Mouse (Mus musculus): Measurements from ENCODE around the gene 4930402H24Rik. TPM values are rescaled to one million over a fixed set of nuclear protein-coding genes. Genes with fewer than 3 reads are reported as not detected.

4930402H24Rik gene
- polyA plus RNA-seq, 1 experiment from 2014 or later: 43.1 TPM

GRCm38 (mm10) chr2:130849688-130850087 is 56.5 kb downstream of the 4930402H24Rik start:
- Histone ChIP-seq H3K4me2 (replicated peaks) (no peak overlapping the region), H3K9me3 (no peaks in the 10 kb centered on the region), H3K4me3 (no peak overlapping the region), H3K27me3 (no peaks in the 10 kb centered on the region), H3K36me3 (no peaks in the 10 kb centered on the region), H3K4me1 (0 out of 2 replicates have a peak, but pooled peaks cover 8% of the 10 kb centered on the region), H3K27ac (no peak overlapping the region), H3K9ac (no peak overlapping the region)
- WGBS: 63% methylated on average over 4 of the region's 4 CpGs
- ATAC-seq (ENCODE audit: low FRiP score, low read depth): no peak

GRCm38 (mm10) chr2:130848313-130848712 is 57.9 kb downstream of the 4930402H24Rik start:
- Histone ChIP-seq H3K9me3 (no peaks in the 10 kb centered on the region), H3K9ac (no peak overlapping the region), H3K4me3 (no peak overlapping the region), H3K4me2 (replicated peaks) (no peak overlapping the region), H3K4me1 (0 out of 2 replicates have a peak, but pooled peaks cover 8% of the 10 kb centered on the region), H3K36me3 (no peaks in the 10 kb centered on the region), H3K27me3 (no peaks in the 10 kb centered on the region), H3K27ac (no peak overlapping the region)
- ATAC-seq (ENCODE audit: low FRiP score, low read depth): no peak
- 83% methylated on average over 4 of the region's 4 CpGs for WGBS

- Histone ChIP-seq H3K4me3 (no peak overlapping the region), H3K4me2 (replicated peaks) (no peak overlapping the region), H3K27ac (no peak overlapping the region), H3K27me3 (no peaks in the 10 kb centered on the region), H3K36me3 (no peaks in the 10 kb centered on the region), H3K9ac (no peak overlapping the region), H3K4me1 (peaks cover 18% of the 10 kb centered on the region; the same call in 1 of the 2 replicates), H3K9me3 (no peaks in the 10 kb centered on the region)
- WGBS: 45% methylated on average over 2 of the region's 2 CpGs
- no peak for ATAC-seq (ENCODE audit: low FRiP score, low read depth)
These were observed 62.6 kb downstream of the 4930402H24Rik start for GRCm38 (mm10) chr2:130843623-130844022.

GRCm38 (mm10) chr2:130840846-130841245 is 65.4 kb downstream of the 4930402H24Rik start:
- 0 out of 2 replicates have a peak, but pooled peaks cover 2% of the 10 kb centered on the region for H3K36me3 ChIP-seq
- H3K4me2 ChIP-seq (replicated peaks): peak overlapping the region; percentile 90
- H3K27me3 ChIP-seq: no peaks in the 10 kb centered on the region
- 3% methylated on average over 4 of the region's 4 CpGs for whole genome bisulfite sequencing
- no peak overlapping the region for H3K9ac ChIP-seq
- peak overlapping the region; percentile 94; the same call in 1 of the 2 replicates for H3K4me3 ChIP-seq
- peak overlapping the region; percentile 61; the same call in 1 of the 2 replicates for H3K27ac ChIP-seq
- no peaks in the 10 kb centered on the region for H3K9me3 ChIP-seq
- peak; percentile 45; the same call in 1 of the 2 replicates for ATAC-seq (ENCODE audit: low FRiP score, low read depth)
- H3K4me1 ChIP-seq: peaks cover 27% of the 10 kb centered on the region

- Histone ChIP-seq H3K27me3 (no peaks in the 10 kb centered on the region), H3K36me3 (0 out of 2 replicates have a peak, but pooled peaks cover 6% of the 10 kb centered on the region), H3K4me3 (peak overlapping the region; percentile 94), H3K9ac (peak overlapping the region; percentile 87), H3K4me1 (peaks cover 27% of the 10 kb centered on the region), H3K9me3 (no peaks in the 10 kb centered on the region), H3K27ac (peak overlapping the region; percentile 97), H3K4me2 (replicated peaks) (peak overlapping the region; percentile 90)
- under 1% methylated on average over 76 of the region's 77 CpGs for WGBS
- ATAC-seq (ENCODE audit: low FRiP score, low read depth): peak; percentile 84
These were observed 66.1 kb downstream of the 4930402H24Rik start for GRCm38 (mm10) chr2:130839874-130840661.

- H3K27me3 ChIP-seq: no peaks in the 10 kb centered on the region
- H3K9ac ChIP-seq: peak overlapping the region; percentile 87
- peak; percentile 59 for ATAC-seq (ENCODE audit: low FRiP score, low read depth)
- WGBS: 0% methylated on average over 19 of the region's 19 CpGs
- H3K27ac ChIP-seq: peak overlapping the region; percentile 97
- peak overlapping the region; percentile 90 for H3K4me2 ChIP-seq (replicated peaks)
- 0 out of 2 replicates have a peak, but pooled peaks cover 6% of the 10 kb centered on the region for H3K36me3 ChIP-seq
- H3K4me1 ChIP-seq: peaks cover 27% of the 10 kb centered on the region
- no peaks in the 10 kb centered on the region for H3K9me3 ChIP-seq
- peak overlapping the region; percentile 94 for H3K4me3 ChIP-seq
These were observed 66.7 kb downstream of the 4930402H24Rik start for GRCm38 (mm10) chr2:130839528-130839873.

GRCm38 (mm10) chr2:130839084-130839483 is 67.1 kb downstream of the 4930402H24Rik start:
- Histone ChIP-seq H3K4me3 (peak overlapping the region; percentile 94), H3K9ac (peak overlapping the region; percentile 87), H3K27ac (peak overlapping the region; percentile 97), H3K4me2 (replicated peaks) (peak overlapping the region; percentile 90), H3K27me3 (no peaks in the 10 kb centered on the region), H3K4me1 (peaks cover 27% of the 10 kb centered on the region), H3K9me3 (no peaks in the 10 kb centered on the region), H3K36me3 (0 out of 2 replicates have a peak, but pooled peaks cover 6% of the 10 kb centered on the region)
- ATAC-seq (ENCODE audit: low FRiP score, low read depth): no peak
- 0% methylated on average over 10 of the region's 10 CpGs for WGBS

- H3K4me2 ChIP-seq (replicated peaks): peak overlapping the region; percentile 90
- 89% methylated on average over 1 of the region's 1 CpGs for WGBS
- H3K4me3 ChIP-seq: 0 out of 2 replicates have a peak overlapping the region, but pooled peaks have one; percentile 94
- no peaks in the 10 kb centered on the region for H3K27me3 ChIP-seq
- H3K4me1 ChIP-seq: peaks cover 27% of the 10 kb centered on the region
- H3K36me3 ChIP-seq: 0 out of 2 replicates have a peak, but pooled peaks cover 6% of the 10 kb centered on the region
- no peak overlapping the region for H3K27ac ChIP-seq
- H3K9ac ChIP-seq: no peak overlapping the region
- ATAC-seq (ENCODE audit: low FRiP score, low read depth): no peak
- no peaks in the 10 kb centered on the region for H3K9me3 ChIP-seq
These were observed 68.1 kb downstream of the 4930402H24Rik start for GRCm38 (mm10) chr2:130838131-130838530.

GRCm38 (mm10) chr2:130833699-130834098 is 72.5 kb downstream of the 4930402H24Rik start:
- Histone ChIP-seq H3K4me3 (no peak overlapping the region), H3K9me3 (no peaks in the 10 kb centered on the region), H3K4me2 (replicated peaks) (no peak overlapping the region), H3K9ac (no peak overlapping the region), H3K4me1 (peaks cover 9% of the 10 kb centered on the region), H3K27ac (no peak overlapping the region), H3K36me3 (peaks cover 15% of the 10 kb centered on the region), H3K27me3 (no peaks in the 10 kb centered on the region)
- ATAC-seq (ENCODE audit: low FRiP score, low read depth): no peak
- WGBS: 80% methylated on average over 3 of the region's 3 CpGs

- no peaks in the 10 kb centered on the region for H3K27me3 ChIP-seq
- H3K9me3 ChIP-seq: no peaks in the 10 kb centered on the region
- ATAC-seq (ENCODE audit: low FRiP score, low read depth): no peak
- H3K4me3 ChIP-seq: no peak overlapping the region
- H3K4me1 ChIP-seq: no peaks in the 10 kb centered on the region
- H3K36me3 ChIP-seq: peaks cover 15% of the 10 kb centered on the region
- no peak overlapping the region for H3K27ac ChIP-seq
- no peak overlapping the region for H3K4me2 ChIP-seq (replicated peaks)
- WGBS: 78% methylated on average over 1 of the region's 1 CpGs
- no peak overlapping the region for H3K9ac ChIP-seq
These were observed 73.6 kb downstream of the 4930402H24Rik start for GRCm38 (mm10) chr2:130832582-130832981.

- Histone ChIP-seq H3K4me3 (no peak overlapping the region), H3K36me3 (peaks cover 15% of the 10 kb centered on the region), H3K4me2 (replicated peaks) (no peak overlapping the region), H3K27ac (no peak overlapping the region), H3K9ac (no peak overlapping the region), H3K9me3 (no peaks in the 10 kb centered on the region), H3K4me1 (no peaks in the 10 kb centered on the region), H3K27me3 (no peaks in the 10 kb centered on the region)
- no peak for ATAC-seq (ENCODE audit: low FRiP score, low read depth)
- 85% methylated on average over 2 of the region's 2 CpGs for WGBS
These were observed 74.2 kb downstream of the 4930402H24Rik start for GRCm38 (mm10) chr2:130832012-130832411.

- H3K9me3 ChIP-seq: no peaks in the 10 kb centered on the region
- H3K27me3 ChIP-seq: no peaks in the 10 kb centered on the region
- no peak overlapping the region for H3K9ac ChIP-seq
- no peak for ATAC-seq (ENCODE audit: low FRiP score, low read depth)
- H3K27ac ChIP-seq: no peak overlapping the region
- no peaks in the 10 kb centered on the region for H3K4me1 ChIP-seq
- H3K4me2 ChIP-seq (replicated peaks): no peak overlapping the region
- H3K36me3 ChIP-seq: peaks cover 15% of the 10 kb centered on the region
- 81% methylated on average over 3 of the region's 3 CpGs for WGBS
- no peak overlapping the region for H3K4me3 ChIP-seq
These were observed 76.0 kb downstream of the 4930402H24Rik start for GRCm38 (mm10) chr2:130830236-130830635.
